Mouse (Mus musculus): ENCODE results near the gene Ptprf. TPM values are rescaled to one million over a fixed set of nuclear protein-coding genes. Genes with fewer than 3 reads are reported as not detected.

The Ptprf gene
- total and polyA plus RNA-seq, 3 experiments, result 5.8 to 7.8 (median 6.3) TPM

DNA sequence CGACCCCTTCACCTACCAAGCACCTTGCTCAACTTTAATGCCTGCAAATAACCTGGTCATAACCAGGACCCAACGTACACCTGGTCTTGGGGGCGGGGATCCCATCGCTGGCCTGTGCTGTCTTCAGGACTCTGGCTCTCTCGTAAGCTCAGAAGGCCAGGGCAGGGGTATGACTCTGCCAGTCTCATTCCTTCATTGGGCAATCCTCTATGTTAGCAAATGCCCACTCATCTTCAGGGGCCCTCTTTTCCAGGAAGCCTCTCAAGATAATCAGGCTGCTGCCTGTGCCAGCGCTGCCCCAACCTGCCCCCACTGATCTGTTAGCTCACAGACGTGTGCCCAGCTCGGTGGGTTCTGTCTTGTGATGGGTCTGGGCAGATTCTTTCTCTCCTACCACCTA lies 17.2 kb downstream of the Ptprf start:
- intact Hi-C loops (cut with DNase I), result no loop called here
- WGBS, result 76% methylated on average over 8 of the region's 8 CpGs
- no peak overlapping the region for H3K9ac ChIP-seq (ENCODE audit: low read depth, low read length)

DNA sequence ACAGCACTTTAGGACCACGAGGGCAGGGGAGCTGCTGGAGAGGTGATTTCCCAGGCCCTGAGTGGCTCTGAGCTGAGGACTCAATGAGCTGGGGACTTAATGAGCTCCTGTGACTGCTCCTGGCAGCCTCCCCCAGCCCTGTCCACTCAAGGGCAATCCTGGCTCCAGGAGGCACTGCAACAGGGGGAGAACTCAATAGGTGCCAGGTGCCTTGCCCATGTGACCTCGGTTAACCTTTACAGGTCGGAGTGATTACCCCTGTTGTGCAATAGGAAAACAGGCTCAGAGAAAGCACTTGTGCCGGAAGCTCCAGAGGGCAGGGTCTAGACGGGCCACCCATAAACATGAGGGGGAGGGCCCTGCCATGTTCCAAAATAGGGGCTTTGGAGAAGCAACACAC lies 17.7 kb downstream of the Ptprf start:
- H3K27ac ChIP-seq, result no peak overlapping the region
- H3K4me3 ChIP-seq, result no peak overlapping the region
- intact Hi-C loops (cut with DNase I), result no loop called here
- H3K79me2 ChIP-seq (replicated peaks; ENCODE audit: control insufficient read depth, insufficient read depth, low read length), result no peaks in the 10 kb centered on the region
- no peak for TF ChIP-seq EP300 (IDR thresholded peaks at IDR 0.05; ENCODE audit: insufficient read depth, low read depth, low read length)
- TF ChIP-seq CTCF (IDR thresholded peaks at IDR 0.05), result no peak
- no peak for TF ChIP-seq POLR2A (IDR thresholded peaks at IDR 0.05; ENCODE audit: insufficient read depth, low read depth, low read length)
- H3K9ac ChIP-seq (ENCODE audit: low read depth, low read length), result no peak overlapping the region
- H3K36me3 ChIP-seq (ENCODE audit: control insufficient read depth, insufficient read depth, low read length), result no peaks in the 10 kb centered on the region
- peak in 1 of 2 experiments; percentile 54 for DNase-seq
- WGBS, result 52% methylated on average over 5 of the region's 5 CpGs
- peaks cover 6% of the 10 kb centered on the region for H3K4me1 ChIP-seq (ENCODE audit: control insufficient read depth, insufficient read depth, low read length)
- H3K27me3 ChIP-seq (ENCODE audit: control insufficient read depth, insufficient read depth, low read length), result no peaks in the 10 kb centered on the region

More for the DNA sequence above, 17.2 kb downstream of the Ptprf start:
- no peaks in the 10 kb centered on the region for H3K79me2 ChIP-seq (replicated peaks; ENCODE audit: control insufficient read depth, insufficient read depth, low read length)
- no peak for TF ChIP-seq EP300 (IDR thresholded peaks at IDR 0.05; ENCODE audit: insufficient read depth, low read depth, low read length)
- no peak for TF ChIP-seq CTCF (IDR thresholded peaks at IDR 0.05)
- no peak for TF ChIP-seq POLR2A (IDR thresholded peaks at IDR 0.05; ENCODE audit: insufficient read depth, low read depth, low read length)
- H3K36me3 ChIP-seq (ENCODE audit: control insufficient read depth, insufficient read depth, low read length), result no peaks in the 10 kb centered on the region
- DNase-seq, result no peak
- H3K27me3 ChIP-seq (ENCODE audit: control insufficient read depth, insufficient read depth, low read length), result no peaks in the 10 kb centered on the region
- no peak overlapping the region for H3K4me3 ChIP-seq
- no peak overlapping the region for H3K27ac ChIP-seq
- peaks cover 6% of the 10 kb centered on the region for H3K4me1 ChIP-seq (ENCODE audit: control insufficient read depth, insufficient read depth, low read length)

DNA sequence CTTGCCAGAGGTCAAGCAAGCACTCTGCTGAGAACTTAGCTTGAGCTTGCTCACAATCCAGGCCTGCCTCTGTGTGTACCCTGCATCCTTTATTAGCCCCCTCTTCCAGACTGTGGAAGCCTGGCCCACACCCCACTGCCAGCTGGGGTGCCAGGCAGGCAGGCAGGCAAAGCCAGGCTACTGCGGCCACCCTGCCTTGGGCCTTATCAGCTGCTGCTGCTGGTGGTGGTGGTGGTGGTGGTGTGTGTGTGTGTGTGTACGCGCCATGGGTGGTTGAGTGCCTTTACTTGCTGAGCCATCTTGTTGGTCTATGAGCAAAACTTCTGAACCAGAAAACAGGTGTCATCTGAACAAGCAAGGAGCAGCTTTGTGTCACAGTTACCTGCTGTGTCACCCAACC lies 18.3 kb downstream of the Ptprf start:
- Histone ChIP-seq H3K36me3 (ENCODE audit: control insufficient read depth, insufficient read depth, low read length) (no peaks in the 10 kb centered on the region), H3K27ac (no peak overlapping the region), H3K27me3 (ENCODE audit: control insufficient read depth, insufficient read depth, low read length) (no peaks in the 10 kb centered on the region), H3K4me1 (ENCODE audit: control insufficient read depth, insufficient read depth, low read length) (peaks cover 6% of the 10 kb centered on the region), H3K4me3 (no peak overlapping the region), H3K9ac (ENCODE audit: low read depth, low read length) (no peak overlapping the region), H3K79me2 (replicated peaks; ENCODE audit: control insufficient read depth, insufficient read depth, low read length) (no peaks in the 10 kb centered on the region)
- TF ChIP-seq POLR2A (IDR thresholded peaks at IDR 0.05; ENCODE audit: insufficient read depth, low read depth, low read length) (no peak), EP300 (IDR thresholded peaks at IDR 0.05; ENCODE audit: insufficient read depth, low read depth, low read length) (no peak), CTCF (IDR thresholded peaks at IDR 0.05) (no peak)
- DNase-seq, result no peak
- intact Hi-C loops (cut with DNase I), result no loop called here
- WGBS, result 84% methylated on average over 3 of the region's 3 CpGs

DNA sequence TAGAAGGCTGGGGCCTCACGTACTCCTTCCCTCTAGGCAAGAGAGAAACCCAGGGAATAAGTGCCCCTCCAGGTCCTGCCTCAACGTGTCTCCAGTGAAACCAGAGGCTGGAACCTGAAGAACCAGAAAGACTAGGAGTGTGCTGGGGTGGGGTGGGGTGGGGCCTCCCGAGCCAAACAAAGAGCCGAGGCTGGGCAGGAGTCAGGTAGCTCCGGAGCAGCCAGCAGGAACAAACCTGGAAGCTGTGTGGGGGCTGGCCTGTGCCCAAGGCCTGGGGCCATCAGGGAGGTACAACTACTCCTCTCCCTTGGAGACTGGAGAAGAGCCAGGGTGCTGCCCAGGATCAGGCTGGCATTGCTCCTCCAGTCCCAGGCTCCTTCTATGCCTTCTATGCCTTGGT lies 18.9 kb downstream of the Ptprf start:
- no peak for TF ChIP-seq POLR2A (IDR thresholded peaks at IDR 0.05; ENCODE audit: insufficient read depth, low read depth, low read length)
- TF ChIP-seq EP300 (IDR thresholded peaks at IDR 0.05; ENCODE audit: insufficient read depth, low read depth, low read length), result no peak
- TF ChIP-seq CTCF (IDR thresholded peaks at IDR 0.05), result no peak
- Histone ChIP-seq H3K4me1 (ENCODE audit: control insufficient read depth, insufficient read depth, low read length) (peaks cover 6% of the 10 kb centered on the region), H3K79me2 (replicated peaks; ENCODE audit: control insufficient read depth, insufficient read depth, low read length) (no peaks in the 10 kb centered on the region), H3K36me3 (ENCODE audit: control insufficient read depth, insufficient read depth, low read length) (no peaks in the 10 kb centered on the region), H3K4me3 (no peak overlapping the region), H3K27ac (no peak overlapping the region), H3K27me3 (ENCODE audit: control insufficient read depth, insufficient read depth, low read length) (no peaks in the 10 kb centered on the region), H3K9ac (ENCODE audit: low read depth, low read length) (no peak overlapping the region)
- peak; percentile 55 to 74 for DNase-seq
- intact Hi-C loops (cut with DNase I), result no loop called here
- 57% methylated on average over 5 of the region's 5 CpGs for WGBS

DNA sequence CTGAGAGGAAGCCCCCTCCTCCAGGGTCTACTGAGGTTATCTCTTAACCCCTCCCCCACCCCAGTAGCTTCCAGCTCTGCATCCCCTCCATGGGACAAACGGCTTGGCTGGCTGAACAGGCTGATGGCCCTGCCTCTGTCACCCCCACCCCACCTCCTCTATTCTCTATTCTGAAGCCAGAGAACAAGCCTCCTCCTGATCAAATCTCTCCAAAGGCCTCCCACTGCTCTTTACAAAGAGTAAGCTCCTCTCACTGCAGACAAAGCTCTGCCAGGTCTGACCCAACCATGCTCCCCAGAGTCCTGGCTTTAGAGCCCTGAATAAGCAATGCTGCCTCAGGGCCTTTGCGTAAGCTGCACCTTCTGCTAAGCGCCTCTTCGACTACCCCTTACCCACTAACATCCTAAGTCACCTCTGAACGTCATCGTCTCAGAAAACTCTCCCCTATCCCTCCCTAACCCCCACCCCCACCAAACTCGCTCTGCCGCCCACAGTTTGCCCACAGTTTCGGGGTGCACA lies 19.6 kb downstream of the Ptprf start:
- no peak overlapping the region for H3K9ac ChIP-seq (ENCODE audit: low read depth, low read length)
- WGBS, result 89% methylated on average over 9 of the region's 9 CpGs
- H3K4me1 ChIP-seq (ENCODE audit: control insufficient read depth, insufficient read depth, low read length), result peaks cover 6% of the 10 kb centered on the region
- H3K27me3 ChIP-seq (ENCODE audit: control insufficient read depth, insufficient read depth, low read length), result no peaks in the 10 kb centered on the region
- intact Hi-C loops (cut with DNase I), result no loop called here
- no peak overlapping the region for H3K27ac ChIP-seq
- TF ChIP-seq EP300 (IDR thresholded peaks at IDR 0.05; ENCODE audit: insufficient read depth, low read depth, low read length) (no peak), CTCF (IDR thresholded peaks at IDR 0.05) (no peak), POLR2A (IDR thresholded peaks at IDR 0.05; ENCODE audit: insufficient read depth, low read depth, low read length) (no peak)
- no peak for DNase-seq
- no peaks in the 10 kb centered on the region for H3K79me2 ChIP-seq (replicated peaks; ENCODE audit: control insufficient read depth, insufficient read depth, low read length)
- no peak overlapping the region for H3K4me3 ChIP-seq
- H3K36me3 ChIP-seq (ENCODE audit: control insufficient read depth, insufficient read depth, low read length), result no peaks in the 10 kb centered on the region

DNA sequence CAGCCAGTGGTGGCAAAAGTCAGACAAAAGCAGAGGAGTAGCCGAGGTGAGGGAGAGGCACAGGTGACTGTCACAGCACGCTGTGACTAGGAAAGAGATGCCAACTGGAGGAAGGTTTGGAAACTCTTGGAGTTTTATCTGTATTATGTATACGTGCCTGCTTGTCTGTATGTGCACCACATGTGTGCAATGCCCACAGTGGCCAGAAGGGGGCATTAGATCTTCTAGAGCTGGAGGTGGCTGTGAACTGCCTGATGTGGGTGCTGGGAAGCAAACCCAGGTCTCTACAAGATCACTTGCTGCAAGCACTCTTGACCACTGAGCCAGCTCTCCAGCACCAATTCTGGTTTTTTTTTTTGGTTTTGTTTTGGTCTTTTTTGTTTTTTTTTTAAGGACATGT lies 20.5 kb downstream of the Ptprf start:
- no peak for DNase-seq
- H3K4me1 ChIP-seq (ENCODE audit: control insufficient read depth, insufficient read depth, low read length), result peaks cover 6% of the 10 kb centered on the region
- H3K36me3 ChIP-seq (ENCODE audit: control insufficient read depth, insufficient read depth, low read length), result no peaks in the 10 kb centered on the region
- WGBS, result 93% methylated on average over 3 of the region's 3 CpGs
- no peaks in the 10 kb centered on the region for H3K79me2 ChIP-seq (replicated peaks; ENCODE audit: control insufficient read depth, insufficient read depth, low read length)
- no peak for TF ChIP-seq POLR2A (IDR thresholded peaks at IDR 0.05; ENCODE audit: insufficient read depth, low read depth, low read length)
- peak; percentile 49 for TF ChIP-seq CTCF (IDR thresholded peaks at IDR 0.05)
- TF ChIP-seq EP300 (IDR thresholded peaks at IDR 0.05; ENCODE audit: insufficient read depth, low read depth, low read length), result no peak
- no peaks in the 10 kb centered on the region for H3K27me3 ChIP-seq (ENCODE audit: control insufficient read depth, insufficient read depth, low read length)
- no peak overlapping the region for H3K9ac ChIP-seq (ENCODE audit: low read depth, low read length)
- no peak overlapping the region for H3K4me3 ChIP-seq
- H3K27ac ChIP-seq, result no peak overlapping the region
- intact Hi-C loops (cut with DNase I), result no loop called here

Data from heart, adult 2 months (tissue).